Mouse (Mus musculus) limb, embryonic 14.5 days (tissue): Measurements from ENCODE around the gene Pck1. TPM values are rescaled to one million over a fixed set of nuclear protein-coding genes. Genes with fewer than 3 reads are reported as not detected.

Experiments used
- ATAC-seq: fragments of 200-750 bp; cut with Nextera tagmentation; 2 replicates; pipeline ENCODE4 v1.8.0; 2017; ENCODE audit warnings: low read depth, moderate number of reproducible peaks, moderate TSS enrichment; ENCODE audit not compliant: low FRiP score
- DNase-seq: peaks from one replicate; pipeline ENCODE4 v3.0.0-alpha.2; 2015; ENCODE audit warnings: low spot score
- H3K27ac ChIP-seq: fragments of 300-500 bp; sonication (generic); replicated peaks from 2 replicates; pipeline ENCODE4 v1.5.1; 2014; ENCODE audit warnings: low read depth, mild to moderate bottlenecking, low read length, moderate library complexity, mixed read lengths
- H3K27me3 ChIP-seq: fragments of 300-500 bp; sonication (generic); 2 replicates; pipeline ENCODE4 v1.6.1; 2014; ENCODE audit warnings: low read length, mixed read lengths; ENCODE audit not compliant: control insufficient read depth, insufficient read depth
- H3K36me3 ChIP-seq: fragments of 300-500 bp; sonication (generic); 2 replicates; pipeline ENCODE4 v1.6.1; 2014; ENCODE audit warnings: mild to moderate bottlenecking, low read length, moderate library complexity, mixed read lengths; ENCODE audit not compliant: control insufficient read depth, insufficient read depth
- H3K4me1 ChIP-seq: fragments of 300-500 bp; sonication (generic); 2 replicates; pipeline ENCODE4 v1.6.1; 2014; ENCODE audit warnings: antibody characterized with exemption, low read length, mixed read lengths; ENCODE audit not compliant: control insufficient read depth, insufficient read depth
- H3K4me2 ChIP-seq: fragments of 300-500 bp; sonication (generic); replicated peaks from 2 replicates; pipeline ENCODE4 v1.6.1; 2014; ENCODE audit warnings: low read depth, mild to moderate bottlenecking, low read length, moderate library complexity; ENCODE audit not compliant: severe bottlenecking
- H3K4me3 ChIP-seq: fragments of 300-500 bp; sonication (generic); replicated peaks from 2 replicates; pipeline ENCODE4 v1.5.1; 2014; ENCODE audit warnings: low read length
- H3K9ac ChIP-seq: fragments of 300-500 bp; sonication (generic); 2 replicates; pipeline ENCODE4 v1.6.1; 2014; ENCODE audit warnings: mild to moderate bottlenecking, low read depth, low read length, moderate library complexity; ENCODE audit not compliant: severe bottlenecking
- H3K9me3 ChIP-seq: fragments of 300-500 bp; sonication (generic); 2 replicates; pipeline ENCODE4 v1.6.1; 2016; ENCODE audit warnings: low read length; ENCODE audit not compliant: control insufficient read depth
- POLR2A ChIP-seq: fragments of 200-500 bp; IDR thresholded peaks from 2 replicates; pipeline ENCODE4 v1.8.0; 2012; ENCODE audit warnings: inconsistent platforms, mild to moderate bottlenecking, moderate library complexity, borderline replicate concordance; ENCODE audit not compliant: insufficient read depth, insufficient read length; ENCODE audit errors: extremely low read depth
- WGBS: fragments of 180-500 bp; shearing (Covaris S2); extraction: QIAGEN DNeasy Blood & Tissue Kit; methylation state at CpG from one replicate; pipeline ENCODE4 v1.1.7; 2014; 5-methylcytosine and 5-hydroxymethylcytosine counted together
- polyA plus RNA-seq, 2 experiments: library from polyadenylated mRNA; depleted of rRNA in 1 of 2; stranded (reverse) in 1 of 2; unstranded in 1 of 2; fragments of >200 nt; fragmentation: Nextera tagmentation in 1 of 2; extraction: Ambion mirVana in 1 of 2; gene quantifications; 2 replicates each; pipeline versions ENCODE4 v1.2.1 to v1.2.3; 2012 to 2014

The Pck1 gene
- polyA plus RNA-seq, 2 experiments, result 0.03 TPM; not detected in 1

DNA sequence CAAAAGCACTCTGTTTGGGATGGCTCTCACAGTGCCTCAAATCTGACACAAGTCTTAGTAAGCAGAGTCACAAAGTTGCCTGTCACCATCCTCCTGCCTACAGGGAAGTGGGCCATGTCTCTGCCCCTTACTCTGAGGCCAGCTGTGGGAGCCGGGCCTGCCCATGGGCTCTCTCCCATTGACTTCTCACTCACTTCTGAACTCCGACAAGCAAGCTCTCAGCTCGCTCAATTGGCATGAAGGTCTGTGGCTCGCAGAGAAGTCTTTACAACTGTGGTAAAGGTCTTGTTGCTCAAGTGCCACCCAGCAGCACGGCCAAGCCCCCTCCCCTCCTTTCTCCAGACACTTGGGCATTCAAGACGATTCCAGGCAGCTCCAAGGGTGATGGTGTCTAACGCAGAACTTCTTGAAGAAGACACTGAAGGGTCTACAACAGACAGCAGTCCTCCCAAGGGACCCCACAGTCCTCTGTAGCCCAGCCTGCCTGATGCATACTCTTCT lies 1.0 kb upstream of the Pck1 start:
- Histone ChIP-seq H3K27me3 (no peaks in the 10 kb centered on the region), H3K4me3 (no peak overlapping the region), H3K4me1 (no peaks in the 10 kb centered on the region), H3K9ac (no peak overlapping the region), H3K27ac (no peak overlapping the region), H3K4me2 (no peak overlapping the region), H3K9me3 (no peaks in the 10 kb centered on the region), H3K36me3 (no peaks in the 10 kb centered on the region)
- TF ChIP-seq POLR2A, result no peak
- ATAC-seq (no peak), DNase-seq (no peak)
- 84% methylated on average over 7 of the region's 7 CpGs for WGBS

GRCm38 (mm10) chr2:173153266-173153665 lies 418 bp downstream of the Pck1 start:
- Histone ChIP-seq H3K9me3 (no peaks in the 10 kb centered on the region), H3K9ac (no peak overlapping the region), H3K27ac (no peak overlapping the region), H3K4me1 (no peaks in the 10 kb centered on the region), H3K4me3 (no peak overlapping the region), H3K27me3 (no peaks in the 10 kb centered on the region), H3K36me3 (no peaks in the 10 kb centered on the region), H3K4me2 (no peak overlapping the region)
- TF ChIP-seq POLR2A, result no peak
- DNase-seq (no peak), ATAC-seq (no peak)
- WGBS, result 88% methylated on average over 10 of the region's 10 CpGs

DNA sequence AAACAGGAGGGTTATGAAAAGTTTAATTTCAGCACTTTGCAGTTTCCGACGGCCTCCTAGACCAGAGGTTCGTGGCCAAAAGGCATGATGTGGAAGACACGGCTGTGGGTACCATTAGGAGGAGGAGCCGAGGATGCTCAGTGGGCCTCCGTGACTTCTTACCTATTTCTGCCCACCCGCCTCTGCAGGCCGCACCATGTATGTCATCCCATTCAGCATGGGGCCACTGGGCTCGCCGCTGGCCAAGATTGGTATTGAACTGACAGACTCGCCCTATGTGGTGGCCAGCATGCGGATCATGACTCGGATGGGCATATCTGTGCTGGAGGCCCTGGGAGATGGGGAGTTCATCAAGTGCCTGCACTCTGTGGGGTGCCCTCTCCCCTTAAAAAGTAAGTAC lies 1.7 kb downstream of the Pck1 start:
- Histone ChIP-seq H3K27me3 (no peaks in the 10 kb centered on the region), H3K4me1 (peaks cover 1% of the 10 kb centered on the region; the same call in 1 of the 2 replicates), H3K9me3 (no peaks in the 10 kb centered on the region), H3K27ac (no peak overlapping the region), H3K9ac (no peak overlapping the region), H3K36me3 (no peaks in the 10 kb centered on the region), H3K4me2 (no peak overlapping the region), H3K4me3 (no peak overlapping the region)
- 89% methylated on average over 13 of the region's 13 CpGs for WGBS
- TF ChIP-seq POLR2A, result no peak
- ATAC-seq (no peak), DNase-seq (no peak)

DNA sequence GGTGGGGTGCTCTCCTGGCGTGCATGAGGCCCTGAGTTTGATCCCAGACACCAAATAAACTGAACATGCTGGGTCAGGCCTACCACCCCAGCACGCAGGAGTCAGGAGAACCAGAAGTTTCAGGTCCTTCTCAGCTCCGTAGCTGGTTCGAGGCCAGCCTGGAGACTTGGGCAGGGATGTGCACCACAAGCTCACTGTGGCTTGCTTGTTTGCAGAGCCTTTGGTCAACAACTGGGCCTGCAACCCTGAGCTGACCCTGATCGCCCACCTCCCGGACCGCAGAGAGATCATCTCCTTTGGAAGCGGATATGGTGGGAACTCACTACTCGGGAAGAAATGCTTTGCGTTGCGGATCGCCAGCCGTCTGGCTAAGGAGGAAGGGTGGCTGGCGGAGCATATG lies 2.1 kb downstream of the Pck1 start:
- H3K4me1 ChIP-seq, result peaks cover 6% of the 10 kb centered on the region; the same call in 1 of the 2 replicates

GRCm38 (mm10) chr2:173155907-173156306 lies 3.1 kb downstream of the Pck1 start:
- WGBS, result 92% methylated on average over 10 of the region's 10 CpGs
- TF ChIP-seq POLR2A, result no peak
- H3K4me2 ChIP-seq, result no peak overlapping the region
- no peak overlapping the region for H3K9ac ChIP-seq
- no peaks in the 10 kb centered on the region for H3K9me3 ChIP-seq
- no peaks in the 10 kb centered on the region for H3K27me3 ChIP-seq
- H3K4me3 ChIP-seq, result no peak overlapping the region
- no peak overlapping the region for H3K27ac ChIP-seq
- no peak for DNase-seq
- no peak for ATAC-seq
- peaks cover 8% of the 10 kb centered on the region; the same call in 1 of the 2 replicates for H3K4me1 ChIP-seq
- H3K36me3 ChIP-seq, result no peaks in the 10 kb centered on the region

More for the DNA sequence above, 2.1 kb downstream of the Pck1 start:
- TF ChIP-seq POLR2A, result no peak
- DNase-seq (no peak), ATAC-seq (no peak)
- Histone ChIP-seq H3K9me3 (no peaks in the 10 kb centered on the region), H3K4me2 (no peak overlapping the region), H3K27ac (no peak overlapping the region), H3K27me3 (no peaks in the 10 kb centered on the region), H3K36me3 (no peaks in the 10 kb centered on the region), H3K9ac (no peak overlapping the region), H3K4me3 (no peak overlapping the region)
- 88% methylated on average over 14 of the region's 14 CpGs for WGBS

DNA sequence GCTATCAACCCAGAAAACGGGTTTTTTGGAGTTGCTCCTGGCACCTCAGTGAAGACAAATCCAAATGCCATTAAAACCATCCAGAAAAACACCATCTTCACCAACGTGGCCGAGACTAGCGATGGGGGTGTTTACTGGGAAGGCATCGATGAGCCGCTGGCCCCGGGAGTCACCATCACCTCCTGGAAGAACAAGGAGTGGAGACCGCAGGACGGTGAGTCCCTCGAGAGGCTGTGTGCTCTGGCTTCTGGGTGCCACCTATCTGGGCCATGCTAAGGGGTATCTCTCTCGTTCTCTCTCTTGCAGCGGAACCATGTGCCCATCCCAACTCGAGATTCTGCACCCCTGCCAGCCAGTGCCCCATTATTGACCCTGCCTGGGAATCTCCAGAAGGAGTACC lies 4.1 kb downstream of the Pck1 start:
- DNase-seq (no peak), ATAC-seq (no peak)
- Histone ChIP-seq H3K4me2 (no peak overlapping the region), H3K27me3 (no peaks in the 10 kb centered on the region), H3K27ac (no peak overlapping the region), H3K4me1 (peaks cover 10% of the 10 kb centered on the region), H3K36me3 (no peaks in the 10 kb centered on the region), H3K4me3 (no peak overlapping the region), H3K9ac (no peak overlapping the region), H3K9me3 (no peaks in the 10 kb centered on the region)
- no peak for TF ChIP-seq POLR2A
- WGBS, result 86% methylated on average over 13 of the region's 13 CpGs
